Mouse (Mus musculus) CH12.LX (cell line): ENCODE measurements at regions not wholly inside any gene's neighbourhood (a gene's known extent, or its start where the extent isn't known, plus 50 kb on each side); places are given as distances from the start of the nearest gene placed in this dataset.

Experiments
- EP300 ChIP-seq: IDR thresholded peaks from 2 replicates; pipeline ENCODE4 v1.6.1; 2011; ENCODE audit warnings: low read length, improper control_type of control experiment
- MAX ChIP-seq: IDR thresholded peaks from 2 replicates; pipeline ENCODE4 v1.6.1; 2011; ENCODE audit warnings: low read length, improper control_type of control experiment
- POLR2A ChIP-seq: IDR thresholded peaks from 2 replicates; pipeline ENCODE4 v1.6.1; 2011; ENCODE audit warnings: low read depth, mild to moderate bottlenecking, improper control_type of control experiment, low read length
- SIN3A ChIP-seq: IDR thresholded peaks from 2 replicates; pipeline ENCODE4 v1.6.1; 2012; ENCODE audit warnings: low read length, improper control_type of control experiment, inconsistent platforms

DNA sequence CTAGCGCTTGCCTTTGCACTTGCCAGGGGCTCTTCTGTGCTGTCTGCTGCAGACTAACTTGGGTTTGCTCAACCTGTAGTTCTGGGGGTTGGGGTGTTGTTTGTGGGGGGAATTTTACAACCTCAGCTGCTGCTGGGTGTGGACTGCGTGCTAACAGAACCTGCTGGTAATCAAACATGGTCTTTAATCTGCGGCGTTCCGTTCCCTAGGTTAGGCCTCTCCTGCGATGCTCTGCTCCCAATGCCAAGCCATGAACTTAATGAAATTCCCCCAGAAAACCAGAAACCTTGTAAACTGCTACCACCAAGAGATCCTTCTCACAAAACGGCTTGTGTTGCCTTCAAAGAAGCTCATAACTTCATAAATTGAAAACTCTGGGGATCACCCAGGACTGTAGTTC, 262.9 kb upstream of the Gm12728 start:
- no peak for TF ChIP-seq SIN3A
- no peak for TF ChIP-seq POLR2A
- no peak for TF ChIP-seq MAX
- no peak for TF ChIP-seq EP300
